Mouse (Mus musculus): ENCODE results near the gene Haspin. TPM values are rescaled to one million over a fixed set of nuclear protein-coding genes. Genes with fewer than 3 reads are reported as not detected.

Gene Haspin
- total RNA-seq, 1 experiment from 2014 or later = 1.6 TPM

DNA sequence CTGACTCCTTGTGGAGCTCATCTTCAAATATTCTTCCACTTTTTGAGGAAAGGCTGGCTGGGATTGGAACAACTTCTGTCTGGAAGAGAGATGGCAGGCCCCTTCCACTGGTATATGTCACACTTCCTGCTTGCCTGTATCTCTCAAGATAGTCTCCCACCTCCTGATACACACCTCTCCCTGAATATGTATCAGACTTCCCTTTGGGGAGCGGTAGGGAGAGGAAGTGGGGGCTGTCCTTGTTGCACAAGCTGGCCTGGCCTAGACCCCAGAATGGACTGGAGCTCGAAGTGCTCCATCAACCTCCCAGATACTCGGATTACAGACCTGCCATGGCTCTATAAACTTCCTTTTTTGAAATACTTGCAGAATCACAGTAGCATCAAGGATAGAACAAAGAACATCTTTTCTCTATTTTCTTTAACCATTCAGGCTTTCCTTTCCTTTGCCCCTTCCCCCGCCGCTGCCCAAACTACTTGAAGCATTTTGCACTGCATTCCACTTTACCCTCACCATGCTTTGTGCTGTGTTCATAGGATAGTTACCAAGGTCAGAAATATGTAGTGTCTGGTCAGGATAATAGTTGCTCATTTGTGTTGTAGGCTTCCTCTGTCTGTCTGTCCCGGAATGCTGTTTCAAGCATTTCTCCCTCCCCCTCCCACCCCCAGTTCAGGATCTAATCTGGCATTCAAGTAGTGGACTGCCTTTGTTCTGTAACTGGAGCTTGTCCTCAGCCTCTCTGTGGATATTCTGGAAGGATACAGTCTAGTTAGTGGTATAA lies 50.2 kb downstream of the Haspin start:
- DNase-seq = no peak

Other genes starting within 250 kb of the Haspin start
- 5.4 and 6.3 TPM in 2 replicates for gene Atp2a3, start 177.1 kb downstream of the Haspin start, total RNA-seq (2021)
- 0.15 TPM in 1 of 2 replicates, not detected in the other for gene P2rx1, start 139.2 kb downstream of the Haspin start, total RNA-seq (2021)
- 2.6 and 3.1 TPM in 2 replicates for gene Camkk1, start 119.3 kb downstream of the Haspin start, total RNA-seq (2021)
- gene Ncbp3, start 90.5 kb downstream of the Haspin start, total RNA-seq (2021) = 10.8 and 15.1 TPM in 2 replicates
- gene Itgae, start 47.7 kb downstream of the Haspin start, total RNA-seq (2021) = 0.30 and 0.33 TPM in 2 replicates
- 5.8 and 7.8 TPM in 2 replicates for gene P2rx5, start 22.1 kb upstream of the Haspin start, total RNA-seq (2021)
- 63.4 and 73.4 TPM in 2 replicates for gene Emc6, start 38.7 kb upstream of the Haspin start, total RNA-seq (2021)
- 71.3 and 79.4 TPM in 2 replicates for gene Tax1bp3, start 38.8 kb upstream of the Haspin start, total RNA-seq (2021)
- 17.4 and 20.6 TPM in 2 replicates for gene Ctns, start 60.7 kb upstream of the Haspin start, total RNA-seq (2021)
- gene Shpk, start 61.2 kb upstream of the Haspin start, total RNA-seq (2021) = 9.9 and 13.8 TPM in 2 replicates
- gene Trpv1, start 96.0 kb upstream of the Haspin start, total RNA-seq (2021) = 0.46 TPM in 1 of 2 replicates, not detected in the other
- 0.27 TPM in 1 of 2 replicates, not detected in the other for gene Trpv3, start 129.1 kb upstream of the Haspin start, total RNA-seq (2021)
- gene Aspa, start 191.3 kb upstream of the Haspin start, total RNA-seq (2021) = 8.5 and 9.4 TPM in 2 replicates
- gene Gm49340, start 191.4 kb upstream of the Haspin start, total RNA-seq (2021) = not detected in 2 replicates
- gene Spata22, start 191.4 kb upstream of the Haspin start, total RNA-seq (2021) = 0.73 TPM in 1 of 2 replicates, not detected in the other
- not detected in 2 replicates for gene Olfr20, start 212.5 kb upstream of the Haspin start, total RNA-seq (2021)
- gene Olfr376, start 233.0 kb upstream of the Haspin start, total RNA-seq (2021) = not detected in 2 replicates